Mouse (Mus musculus) cerebellum, adult 11-12 months (tissue): ENCODE measurements at regions not wholly inside any gene's neighbourhood (a gene's known extent, or its start where the extent isn't known, plus 50 kb on each side); places are given as distances from the start of the nearest gene placed in this dataset.
A peak's percentile ranks its signal among the peaks of the same experiment; 100 is the strongest.
"Not testable (repeated sequence)": the region's sequence is repeated elsewhere in the genome, so short reads cannot be mapped to it uniquely, and the experiment has no call there.

ENCODE experiments used
- DNase-seq: peaks from one replicate; pipeline ENCODE4 v3.0.0; 2022

GRCm38 (mm10) chr10:85242701-85243100 lies 57.8 kb upstream of the Cry1 start:
- DNase-seq, result peak; percentile 80

GRCm38 (mm10) chr10:85243556-85243955 lies 58.7 kb upstream of the Cry1 start:
- DNase-seq, result peak; percentile 45

GRCm38 (mm10) chr10:85265746-85266145 lies 80.9 kb upstream of the Cry1 start:
- DNase-seq, result no peak

- DNase-seq, result no peak
Observed at GRCm38 (mm10) chr10:85266148-85266547, 81.3 kb upstream of the Cry1 start.

- no peak for DNase-seq
Observed at GRCm38 (mm10) chr10:85266796-85267195, 81.9 kb upstream of the Cry1 start.

- DNase-seq, result peak; percentile 77
Observed at GRCm38 (mm10) chr10:85270209-85270608, 85.3 kb upstream of the Cry1 start.

- DNase-seq, result no peak
Observed at GRCm38 (mm10) chr10:85276793-85277192, 91.9 kb upstream of the Cry1 start.

GRCm38 (mm10) chr10:85291733-85292476 lies 94.7 kb upstream of the Btbd11 start:
- no peak for DNase-seq

GRCm38 (mm10) chr10:85292477-85292855 lies 94.1 kb upstream of the Btbd11 start:
- no peak for DNase-seq

GRCm38 (mm10) chr10:85293071-85293783 lies 93.4 kb upstream of the Btbd11 start:
- no peak for DNase-seq

- DNase-seq, result no peak
Observed at GRCm38 (mm10) chr10:85295133-85295887, 91.3 kb upstream of the Btbd11 start.

- no peak for DNase-seq
Observed at GRCm38 (mm10) chr10:85311781-85312180, 74.8 kb upstream of the Btbd11 start.

- DNase-seq, result not testable (repeated sequence)
Observed at GRCm38 (mm10) chr10:85313331-85313730, 73.3 kb upstream of the Btbd11 start.

GRCm38 (mm10) chr10:85320971-85321370 lies 65.6 kb upstream of the Btbd11 start:
- DNase-seq, result no peak

- DNase-seq, result no peak
Observed at GRCm38 (mm10) chr10:85322280-85322679, 64.3 kb upstream of the Btbd11 start.

GRCm38 (mm10) chr10:85329382-85329781 lies 57.2 kb upstream of the Btbd11 start:
- DNase-seq, result peak; percentile 2

GRCm38 (mm10) chr10:85330938-85331691 lies 55.5 kb upstream of the Btbd11 start:
- DNase-seq, result peak; percentile 2
